Mouse (Mus musculus) liver, embryonic 11.5 days (tissue): ENCODE results near the gene Tfap2e. TPM values are rescaled to one million over a fixed set of nuclear protein-coding genes. Genes with fewer than 3 reads are reported as not detected.

Experiments used
- ATAC-seq: fragments of 200-750 bp; cut with Nextera tagmentation; replicated peaks from 2 replicates; pipeline ENCODE4 v1.8.0; 2017; ENCODE audit warnings: moderate number of reproducible peaks, mild to moderate bottlenecking, moderate TSS enrichment, moderate library complexity; ENCODE audit not compliant: low FRiP score
- DNase-seq: peaks from one replicate; pipeline ENCODE4 v3.0.0-alpha.2; 2017; ENCODE audit warnings: low spot score
- H3K27ac ChIP-seq: fragments of 300-500 bp; sonication (generic); 2 replicates; pipeline ENCODE4 v1.5.1; 2014; ENCODE audit warnings: mild to moderate bottlenecking, low read depth, low read length, control low read depth
- H3K27me3 ChIP-seq: fragments of 300-500 bp; sonication (generic); replicated peaks from 2 replicates; pipeline ENCODE4 v1.6.1; 2014; ENCODE audit warnings: low read length, mixed read lengths; ENCODE audit not compliant: control insufficient read depth, insufficient read depth
- H3K36me3 ChIP-seq: fragments of 300-500 bp; sonication (generic); 2 replicates; pipeline ENCODE4 v1.6.1; 2014; ENCODE audit warnings: mild to moderate bottlenecking, low read length, moderate library complexity, mixed read lengths; ENCODE audit not compliant: control insufficient read depth, insufficient read depth
- H3K4me1 ChIP-seq: fragments of 300-500 bp; sonication (generic); replicated peaks from 2 replicates; pipeline ENCODE4 v1.6.1; 2014; ENCODE audit warnings: low read length, mixed read lengths; ENCODE audit not compliant: control insufficient read depth, insufficient read depth
- H3K4me2 ChIP-seq: fragments of 300-500 bp; sonication (generic); 2 replicates; pipeline ENCODE4 v1.6.1; 2014; ENCODE audit warnings: mild to moderate bottlenecking, control low read depth, moderate library complexity
- H3K4me3 ChIP-seq: fragments of 300-500 bp; sonication (generic); 2 replicates; pipeline ENCODE4 v1.5.1; 2014; ENCODE audit warnings: low read depth, low read length, control low read depth
- H3K9ac ChIP-seq: fragments of 300-500 bp; sonication (generic); 2 replicates; pipeline ENCODE4 v1.6.1; 2014; ENCODE audit warnings: low read depth, low read length, control low read depth
- H3K9me3 ChIP-seq: fragments of 300-500 bp; sonication (generic); 2 replicates; pipeline ENCODE4 v1.6.1; 2016; ENCODE audit warnings: low read length, inconsistent platforms, mixed read lengths; ENCODE audit not compliant: control insufficient read depth
- WGBS: fragments of 180-500 bp; shearing (Covaris S2); extraction: QIAGEN DNeasy Blood & Tissue Kit; methylation state at CpG from one replicate; pipeline ENCODE4 v1.1.7; 2014; 5-methylcytosine and 5-hydroxymethylcytosine counted together
- polyA plus RNA-seq: library from polyadenylated mRNA; unstranded; fragments of >200 nt; fragmentation: Nextera tagmentation; extraction: Ambion mirVana; gene quantifications from 2 replicates; pipeline ENCODE4 v1.2.1, GENCODE M21; 2014

Gene Tfap2e
- polyA plus RNA-seq, 1 experiment from 2014 or later: not detected

DNA sequence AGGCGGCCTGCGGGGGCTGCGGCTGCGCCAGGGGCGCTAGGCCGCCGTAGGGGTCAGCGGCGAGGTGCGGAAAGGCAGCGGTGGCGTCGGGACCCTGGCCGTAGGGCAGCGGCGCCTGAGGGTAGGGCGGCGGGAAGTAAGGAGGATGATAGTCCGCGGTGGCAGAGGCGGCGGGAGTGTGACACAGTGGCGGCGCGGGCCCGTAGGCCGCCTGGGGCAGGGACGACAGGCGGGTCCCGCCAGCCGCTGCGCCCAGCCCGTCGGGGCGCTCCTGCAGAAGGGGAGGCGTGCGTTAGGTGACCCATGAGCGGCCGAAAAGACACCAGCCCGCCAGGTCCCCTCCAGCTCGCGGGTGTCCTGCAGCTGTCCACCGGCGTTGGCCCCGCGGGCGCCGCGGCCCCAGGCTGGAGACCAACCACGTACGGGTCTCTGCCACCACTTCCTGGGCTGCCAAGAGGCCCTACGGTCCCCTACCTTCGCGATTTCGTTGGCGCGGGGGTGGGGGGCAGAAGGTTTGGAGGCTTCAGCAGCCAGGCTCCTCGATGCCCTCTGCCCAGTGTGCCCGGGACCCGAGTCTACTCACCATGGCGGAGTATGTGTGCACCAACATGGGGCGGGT lies 549 bp downstream of the Tfap2e start:
- Histone ChIP-seq H3K4me1 (0 out of 2 replicates have a peak, but pooled peaks cover 4% of the 10 kb centered on the region), H3K27me3 (peaks cover 89% of the 10 kb centered on the region), H3K4me2 (peak overlapping the region; percentile 52), H3K27ac (no peak overlapping the region), H3K9ac (no peak overlapping the region), H3K9me3 (no peaks in the 10 kb centered on the region), H3K4me3 (peak overlapping the region; percentile 34), H3K36me3 (no peaks in the 10 kb centered on the region)
- ATAC-seq (no peak), DNase-seq (peak; percentile 48)
- WGBS: 4% methylated on average over 56 of the region's 62 CpGs

DNA sequence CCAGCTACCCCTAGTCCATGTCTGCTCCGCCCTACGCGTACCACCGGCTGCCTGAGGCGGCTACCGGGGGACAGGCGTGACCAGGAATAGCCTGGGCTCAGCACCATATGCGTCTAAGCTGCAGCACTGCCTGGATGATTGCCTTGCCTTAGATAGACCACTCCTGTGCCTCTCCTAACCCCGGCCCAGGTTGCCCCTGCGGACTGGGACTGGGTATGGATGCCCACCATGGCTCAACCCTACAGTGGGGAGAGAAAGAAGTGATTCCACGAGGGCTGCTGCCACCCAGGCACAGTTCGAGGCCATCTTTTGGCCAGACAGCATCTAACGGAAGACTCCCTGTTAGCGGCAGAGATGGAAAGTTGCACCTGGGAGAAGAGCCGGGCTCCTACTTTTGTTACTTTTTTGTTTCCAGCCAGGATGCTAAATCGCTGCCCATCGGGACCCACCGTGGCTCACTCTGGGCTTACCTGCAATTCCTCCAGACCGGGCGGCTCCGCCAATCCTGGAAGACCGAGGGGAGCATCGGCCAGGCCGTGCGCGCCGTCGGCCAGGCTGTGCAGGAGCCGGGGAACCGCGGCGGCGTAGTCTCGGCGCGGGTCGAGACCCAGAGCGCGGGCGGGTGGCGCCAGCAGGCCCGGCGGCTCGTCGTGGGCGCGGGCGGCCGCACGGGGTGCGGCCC lies 1.2 kb downstream of the Tfap2e start:
- DNase-seq (peak; percentile 51), ATAC-seq (no peak)
- 3% methylated on average over 51 of the region's 51 CpGs for WGBS
- Histone ChIP-seq H3K9ac (no peak overlapping the region), H3K36me3 (no peaks in the 10 kb centered on the region), H3K4me3 (peak overlapping the region; percentile 34), H3K9me3 (no peaks in the 10 kb centered on the region), H3K4me1 (0 out of 2 replicates have a peak, but pooled peaks cover 4% of the 10 kb centered on the region), H3K27me3 (peaks cover 95% of the 10 kb centered on the region), H3K27ac (no peak overlapping the region), H3K4me2 (peak overlapping the region; percentile 52)

DNA sequence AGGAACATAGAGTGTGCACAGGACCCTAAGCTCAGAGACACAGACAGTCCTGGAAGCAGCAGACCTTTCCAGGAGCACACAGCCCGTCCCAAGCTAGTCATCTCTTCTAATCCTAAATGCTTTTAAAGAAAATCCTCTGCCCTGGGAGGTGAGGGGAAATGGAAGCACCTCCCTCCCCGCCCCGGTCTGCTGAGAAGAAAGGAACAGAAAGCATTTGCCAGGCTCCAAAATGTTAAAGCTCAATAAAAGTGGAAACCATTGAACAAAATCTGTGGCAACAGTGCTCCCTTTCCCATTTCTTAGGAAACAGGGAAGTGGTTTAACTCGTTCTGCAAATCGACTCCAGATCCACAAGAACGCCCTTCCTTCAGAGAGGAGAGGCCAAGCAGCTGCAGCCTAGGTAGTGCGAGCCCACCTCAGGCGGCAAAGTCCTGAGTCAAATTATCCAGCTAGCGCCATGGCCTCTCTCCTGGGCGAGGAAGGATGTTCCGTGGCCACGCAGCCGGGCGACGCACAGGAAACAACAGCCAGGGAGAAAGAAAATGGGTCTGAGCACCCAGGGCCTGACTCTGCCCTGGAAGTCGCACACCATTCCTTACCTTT lies 1.9 kb downstream of the Tfap2e start:
- Histone ChIP-seq H3K4me3 (no peak overlapping the region), H3K36me3 (no peaks in the 10 kb centered on the region), H3K9me3 (no peaks in the 10 kb centered on the region), H3K4me1 (0 out of 2 replicates have a peak, but pooled peaks cover 4% of the 10 kb centered on the region), H3K4me2 (no peak overlapping the region), H3K27me3 (peaks cover 99% of the 10 kb centered on the region), H3K9ac (no peak overlapping the region), H3K27ac (no peak overlapping the region)
- DNase-seq (no peak), ATAC-seq (no peak)
- 5% methylated on average over 16 of the region's 16 CpGs for WGBS

DNA sequence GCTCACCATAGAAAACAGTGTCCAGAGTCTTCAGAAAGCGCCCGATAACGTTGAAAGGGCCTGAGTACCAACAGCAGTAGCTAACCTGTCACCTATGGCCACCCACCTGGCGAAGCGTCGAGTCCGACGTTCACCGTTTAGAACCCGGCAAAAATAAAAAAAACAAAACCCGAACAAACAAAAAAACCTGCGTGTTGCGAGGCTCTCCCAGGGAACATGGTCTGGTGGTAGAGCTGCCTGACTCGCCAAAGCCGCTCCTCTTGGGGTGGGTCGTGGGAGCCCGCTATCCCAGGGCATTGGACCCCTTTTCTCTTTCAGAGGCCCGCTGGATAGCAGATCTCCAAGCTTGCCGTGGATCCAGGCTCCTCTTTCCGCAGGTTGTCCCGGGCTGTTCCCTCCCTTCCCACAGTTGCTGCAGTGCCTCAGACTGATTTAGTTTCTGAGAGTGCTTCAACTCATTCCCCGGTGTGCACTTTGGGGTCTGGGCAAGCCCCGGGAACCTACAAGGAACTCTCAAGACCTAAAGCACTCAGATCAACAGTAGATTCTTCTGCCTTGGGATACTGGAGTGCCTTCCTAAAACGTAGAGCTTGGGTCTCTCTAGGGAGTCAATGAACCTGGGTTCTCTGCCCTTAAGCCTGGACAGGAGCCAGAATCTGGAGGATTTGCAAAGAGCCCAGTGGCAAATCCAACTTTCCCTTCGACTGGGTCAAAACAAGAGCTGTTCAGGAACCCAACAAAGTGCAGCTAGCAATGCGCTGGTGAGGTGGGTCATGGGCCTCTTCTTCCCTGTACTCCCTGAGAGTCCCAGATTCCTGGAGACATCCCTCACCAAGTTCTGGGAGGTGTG lies 3.3 kb downstream of the Tfap2e start:
- no peaks in the 10 kb centered on the region for H3K36me3 ChIP-seq
- peaks cover 90% of the 10 kb centered on the region for H3K27me3 ChIP-seq
- no peaks in the 10 kb centered on the region for H3K9me3 ChIP-seq
- ATAC-seq (no peak), DNase-seq (no peak)
- H3K4me1 ChIP-seq: 0 out of 2 replicates have a peak, but pooled peaks cover 4% of the 10 kb centered on the region
- H3K9ac ChIP-seq: no peak overlapping the region
- no peak overlapping the region for H3K4me3 ChIP-seq
- no peak overlapping the region for H3K4me2 ChIP-seq
- no peak overlapping the region for H3K27ac ChIP-seq
- 9% methylated on average over 26 of the region's 26 CpGs for WGBS

DNA sequence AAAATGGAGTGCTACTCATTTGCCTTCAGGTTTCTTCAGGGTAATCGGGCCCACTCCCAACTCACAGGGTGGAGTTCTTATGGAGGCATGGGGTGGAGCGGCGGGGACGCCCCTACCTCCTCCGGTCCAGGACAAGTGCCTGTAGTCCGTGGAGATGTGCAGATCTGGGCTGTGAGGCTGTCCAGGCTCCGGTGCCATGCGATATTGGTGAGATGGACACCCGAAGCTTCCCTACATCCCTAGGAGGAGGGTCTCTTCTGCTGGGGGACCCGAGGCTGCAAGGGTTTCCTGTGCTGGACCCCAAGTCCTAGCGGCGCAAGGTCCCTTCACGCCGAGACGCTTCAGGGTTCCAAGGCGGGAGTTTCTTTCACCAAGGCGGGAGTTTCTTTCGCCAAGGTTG lies 3.9 kb downstream of the Tfap2e start:
- no peak overlapping the region for H3K9ac ChIP-seq
- no peak overlapping the region for H3K4me3 ChIP-seq
- WGBS: 7% methylated on average over 18 of the region's 18 CpGs
- peaks cover 83% of the 10 kb centered on the region for H3K27me3 ChIP-seq
- no peak for ATAC-seq
- H3K4me2 ChIP-seq: no peak overlapping the region
- H3K27ac ChIP-seq: no peak overlapping the region
- H3K36me3 ChIP-seq: no peaks in the 10 kb centered on the region
- 0 out of 2 replicates have a peak, but pooled peaks cover 4% of the 10 kb centered on the region for H3K4me1 ChIP-seq
- H3K9me3 ChIP-seq: no peaks in the 10 kb centered on the region
- no peak for DNase-seq

DNA sequence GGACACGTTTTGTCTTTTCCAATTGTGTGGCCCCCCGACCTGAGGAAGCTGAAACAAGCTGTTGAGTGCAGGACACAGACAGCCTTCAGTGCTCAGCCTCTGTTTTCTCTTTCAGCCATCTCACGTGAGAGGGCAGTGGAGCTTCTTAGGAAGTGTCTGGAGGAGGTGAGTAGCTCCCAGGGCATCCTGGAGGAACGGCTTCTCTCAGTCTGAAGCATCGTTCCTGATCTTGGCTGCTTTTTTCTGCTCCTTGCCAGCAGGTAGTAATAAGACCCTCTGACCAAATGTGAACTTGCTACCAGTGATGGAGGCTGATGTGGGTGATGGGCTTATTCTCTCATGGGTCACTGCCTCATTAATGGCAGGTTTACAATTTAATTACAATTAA lies 28.6 kb downstream of the Tfap2e start:
- Histone ChIP-seq H3K9ac (no peak overlapping the region), H3K9me3 (no peaks in the 10 kb centered on the region), H3K4me2 (no peak overlapping the region), H3K4me3 (no peak overlapping the region), H3K27me3 (no peaks in the 10 kb centered on the region), H3K27ac (no peak overlapping the region), H3K36me3 (peaks cover 24% of the 10 kb centered on the region), H3K4me1 (no peaks in the 10 kb centered on the region)
- no peak for DNase-seq
- ATAC-seq: no peak
- 88% methylated on average over 5 of the region's 5 CpGs for WGBS

DNA sequence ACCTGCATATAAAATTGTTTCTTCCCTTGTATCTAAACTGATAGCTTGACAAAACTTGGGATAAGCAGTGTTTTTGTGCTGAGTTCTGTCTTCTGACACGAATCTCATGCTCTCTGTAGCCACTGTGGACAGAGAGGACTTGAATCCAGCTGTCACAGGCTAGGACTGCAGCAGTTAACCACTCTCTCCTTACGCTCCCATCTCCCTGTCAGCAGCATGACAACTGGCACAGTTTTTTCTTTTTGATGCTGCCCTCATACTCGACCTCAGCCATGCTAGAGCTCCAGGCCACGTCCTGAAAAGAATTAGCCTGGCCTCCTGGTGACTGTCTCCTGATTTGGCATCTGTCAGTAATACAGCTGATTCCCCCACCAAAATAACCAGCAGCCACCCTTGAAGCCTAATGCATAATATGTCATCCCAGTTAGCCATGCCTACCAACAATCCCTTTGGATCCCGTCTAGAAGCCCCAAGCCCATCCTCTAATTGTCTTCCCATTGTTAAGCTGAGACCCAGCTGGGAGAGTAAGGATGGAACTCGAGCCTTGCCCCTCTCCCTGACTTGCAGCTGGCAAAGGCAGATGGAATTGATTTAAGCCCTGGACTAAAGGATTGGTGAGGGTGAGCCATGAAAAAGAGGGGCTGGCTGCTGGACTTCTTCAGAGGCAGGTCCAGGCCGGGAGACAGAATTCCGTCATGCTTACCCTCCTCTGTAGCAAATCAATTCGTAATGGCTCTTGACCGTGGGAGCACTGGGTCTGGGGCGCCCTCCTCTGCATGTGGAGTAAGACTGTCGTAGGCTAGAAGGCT lies 29.2 kb downstream of the Tfap2e start:
- Histone ChIP-seq H3K4me2 (no peak overlapping the region), H3K9ac (no peak overlapping the region), H3K36me3 (peaks cover 24% of the 10 kb centered on the region), H3K27me3 (no peaks in the 10 kb centered on the region), H3K9me3 (no peaks in the 10 kb centered on the region), H3K27ac (no peak overlapping the region), H3K4me1 (no peaks in the 10 kb centered on the region), H3K4me3 (no peak overlapping the region)
- WGBS: 81% methylated on average over 12 of the region's 12 CpGs
- ATAC-seq (no peak), DNase-seq (no peak)

DNA sequence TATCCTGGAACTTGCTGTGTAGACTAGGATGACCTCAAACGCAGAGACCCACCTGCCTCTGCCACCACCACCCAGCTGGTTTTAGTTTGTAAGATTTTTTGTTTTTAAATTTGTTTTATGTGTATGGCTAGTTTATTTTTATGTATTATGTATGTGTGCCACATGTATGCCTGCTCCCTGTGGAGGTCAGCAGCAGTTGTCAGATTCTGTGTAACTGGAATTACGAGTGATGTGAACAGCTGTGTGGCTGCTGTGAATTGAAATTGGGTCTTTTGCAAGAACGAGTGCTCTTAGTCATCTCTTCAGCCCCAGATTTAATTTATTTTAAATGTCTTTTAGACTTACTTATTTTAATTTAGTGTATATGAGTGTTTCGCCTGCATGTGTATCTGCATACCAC lies 39.1 kb downstream of the Tfap2e start:
- Histone ChIP-seq H3K27me3 (no peaks in the 10 kb centered on the region), H3K4me1 (no peaks in the 10 kb centered on the region), H3K9me3 (no peaks in the 10 kb centered on the region), H3K27ac (no peak overlapping the region), H3K4me3 (no peak overlapping the region), H3K4me2 (no peak overlapping the region), H3K9ac (no peak overlapping the region), H3K36me3 (peaks cover 5% of the 10 kb centered on the region; the same call in 1 of the 2 replicates)
- no peak for DNase-seq
- no peak for ATAC-seq
- 91% methylated on average over 4 of the region's 4 CpGs for WGBS
